Mouse (Mus musculus): ENCODE results near the gene Rangrf. TPM values are rescaled to one million over a fixed set of nuclear protein-coding genes. Genes with fewer than 3 reads are reported as not detected.
"Not testable (repeated sequence)": the region's sequence is repeated elsewhere in the genome, so short reads cannot be mapped to it uniquely, and the experiment has no call there.

Gene Rangrf
- polyA plus RNA-seq (2014; fragmentation: Nextera tagmentation; extraction: Ambion mirVana) = 68.8 and 71.8 TPM in 2 replicates

- H3K27me3 ChIP-seq (ENCODE audit: control insufficient read depth, insufficient read depth, low read length) = no peaks in the 10 kb centered on the region
- 70% methylated on average over 7 of the region's 7 CpGs for WGBS
- peaks cover 26% of the 10 kb centered on the region in 2 experiments for H3K4me1 ChIP-seq (ENCODE audit: control insufficient read depth in 2 of 2, insufficient read depth in 2 of 2, low read length in 2 of 2)
- no peaks in the 10 kb centered on the region for H3K9me3 ChIP-seq (ENCODE audit: control insufficient read depth, low read length)
- H3K9ac ChIP-seq (ENCODE audit: low read length) = peak within 1 kb of the TSS; percentile 60
- H3K4me2 ChIP-seq (ENCODE audit: low read length) = peak within 1 kb of the TSS; percentile 76
- H3K27ac ChIP-seq (replicated peaks in 1 of 2; ENCODE audit: control insufficient read depth in 1 of 2, insufficient read depth in 1 of 2, low read depth in 2 of 2, low read length in 2 of 2) = no peak within 1 kb of the TSS
- no peaks in the 10 kb centered on the region for H3K36me3 ChIP-seq (ENCODE audit: control insufficient read depth, insufficient read depth, low read length)
- peak within 1 kb of the TSS; percentile 48 to 61; a peak in 3 of 4 replicates for H3K4me3 ChIP-seq (ENCODE audit: control insufficient read depth in 1 of 2, insufficient read depth in 1 of 2, low read depth in 1 of 2, low read length in 2 of 2)
- ATAC-seq (ENCODE audit: insufficient number of reproducible peaks, insufficient read depth, low FRiP score, low read depth) = no peak
Measured at GRCm38 (mm10) chr11:68975085-68975484, at the start of gene Rangrf. Gene Rangrf, minus strand, starts transcription at chr11:68975185.

- Histone ChIP-seq H3K4me2 (ENCODE audit: low read length) (no peak overlapping the region), H3K9ac (ENCODE audit: low read length) (no peak overlapping the region), H3K4me1 (ENCODE audit: control insufficient read depth in 2 of 2, insufficient read depth in 2 of 2, low read length in 2 of 2) (peaks cover 5 to 6% of the 10 kb centered on the region in 2 experiments; a peak in 3 of 4 replicates), H3K27me3 (ENCODE audit: control insufficient read depth, insufficient read depth, low read length) (no peaks in the 10 kb centered on the region), H3K36me3 (ENCODE audit: control insufficient read depth, insufficient read depth, low read length) (peaks cover 52% of the 10 kb centered on the region), H3K4me3 (ENCODE audit: control insufficient read depth in 1 of 2, insufficient read depth in 1 of 2, low read depth in 1 of 2, low read length in 2 of 2) (no peak overlapping the region), H3K9me3 (ENCODE audit: control insufficient read depth, low read length) (no peaks in the 10 kb centered on the region), H3K27ac (replicated peaks in 1 of 2; ENCODE audit: control insufficient read depth in 1 of 2, insufficient read depth in 1 of 2, low read depth in 2 of 2, low read length in 2 of 2) (no peak overlapping the region)
- ATAC-seq (ENCODE audit: insufficient number of reproducible peaks, insufficient read depth, low FRiP score, low read depth) = no peak
Measured at GRCm38 (mm10) chr11:69020691-69021090, 45.7 kb upstream of the Rangrf start.

GRCm38 (mm10) chr11:69016755-69017154 is 41.8 kb upstream of the Rangrf start:
- Histone ChIP-seq H3K9ac (ENCODE audit: low read length) (peak overlapping the region; percentile 87), H3K4me1 (ENCODE audit: control insufficient read depth in 2 of 2, insufficient read depth in 2 of 2, low read length in 2 of 2) (peaks cover 5 to 11% of the 10 kb centered on the region in 2 experiments), H3K4me2 (ENCODE audit: low read length) (peak overlapping the region; percentile 70), H3K27ac (replicated peaks in 1 of 2; ENCODE audit: control insufficient read depth in 1 of 2, insufficient read depth in 1 of 2, low read depth in 2 of 2, low read length in 2 of 2) (peak overlapping the region; percentile 90 to 93; a peak in 2 of 4 replicates), H3K36me3 (ENCODE audit: control insufficient read depth, insufficient read depth, low read length) (peaks cover 13% of the 10 kb centered on the region), H3K9me3 (ENCODE audit: control insufficient read depth, low read length) (no peaks in the 10 kb centered on the region), H3K4me3 (ENCODE audit: control insufficient read depth in 1 of 2, insufficient read depth in 1 of 2, low read depth in 1 of 2, low read length in 2 of 2) (peak overlapping the region; percentile 72 to 80; a peak in 3 of 4 replicates), H3K27me3 (ENCODE audit: control insufficient read depth, insufficient read depth, low read length) (no peaks in the 10 kb centered on the region)
- ATAC-seq (ENCODE audit: insufficient number of reproducible peaks, insufficient read depth, low FRiP score, low read depth) = no peak
- 50% methylated on average over 3 of the region's 3 CpGs for WGBS

- Histone ChIP-seq H3K4me3 (ENCODE audit: control insufficient read depth in 1 of 2, insufficient read depth in 1 of 2, low read depth in 1 of 2, low read length in 2 of 2) (peak within 1 kb of the TSS; percentile 72 to 80), H3K9ac (ENCODE audit: low read length) (peak within 1 kb of the TSS; percentile 87), H3K9me3 (ENCODE audit: control insufficient read depth, low read length) (no peaks in the 10 kb centered on the region), H3K27ac (replicated peaks in 1 of 2; ENCODE audit: control insufficient read depth in 1 of 2, insufficient read depth in 1 of 2, low read depth in 2 of 2, low read length in 2 of 2) (peak within 1 kb of the TSS; percentile 90 to 93), H3K36me3 (ENCODE audit: control insufficient read depth, insufficient read depth, low read length) (peaks cover 4% of the 10 kb centered on the region; the same call in 1 of the 2 replicates), H3K27me3 (ENCODE audit: control insufficient read depth, insufficient read depth, low read length) (no peaks in the 10 kb centered on the region), H3K4me1 (ENCODE audit: control insufficient read depth in 2 of 2, insufficient read depth in 2 of 2, low read length in 2 of 2) (peaks cover 5 to 18% of the 10 kb centered on the region in 2 experiments), H3K4me2 (ENCODE audit: low read length) (peak within 1 kb of the TSS; percentile 70)
- WGBS = 3% methylated on average over 38 of the region's 38 CpGs
- peak; percentile 94 for ATAC-seq (ENCODE audit: insufficient number of reproducible peaks, insufficient read depth, low FRiP score, low read depth)
Measured at GRCm38 (mm10) chr11:69015644-69016441, 40.9 kb upstream of the Rangrf start, which contains the start of gene Ctc1. Gene Ctc1, plus strand, starts transcription at chr11:69015911.

GRCm38 (mm10) chr11:69012071-69012601 is 37.2 kb upstream of the Rangrf start:
- H3K4me2 ChIP-seq (ENCODE audit: low read length) = peak overlapping the region; percentile 84
- no peaks in the 10 kb centered on the region for H3K9me3 ChIP-seq (ENCODE audit: control insufficient read depth, low read length)
- H3K4me1 ChIP-seq (ENCODE audit: control insufficient read depth in 2 of 2, insufficient read depth in 2 of 2, low read length in 2 of 2) = peaks cover 4 to 25% of the 10 kb centered on the region in 2 experiments
- H3K27me3 ChIP-seq (ENCODE audit: control insufficient read depth, insufficient read depth, low read length) = no peaks in the 10 kb centered on the region
- no peaks in the 10 kb centered on the region for H3K36me3 ChIP-seq (ENCODE audit: control insufficient read depth, insufficient read depth, low read length)
- H3K4me3 ChIP-seq (ENCODE audit: control insufficient read depth in 1 of 2, insufficient read depth in 1 of 2, low read depth in 1 of 2, low read length in 2 of 2) = peak overlapping the region; percentile 34 to 48
- ATAC-seq (ENCODE audit: insufficient number of reproducible peaks, insufficient read depth, low FRiP score, low read depth) = peak; percentile 45; the same call in 1 of the 2 replicates
- WGBS = 1% methylated on average over 18 of the region's 18 CpGs
- H3K9ac ChIP-seq (ENCODE audit: low read length) = peak overlapping the region; percentile 75
- peak overlapping the region; percentile 97 to 99 for H3K27ac ChIP-seq (replicated peaks in 1 of 2; ENCODE audit: control insufficient read depth in 1 of 2, insufficient read depth in 1 of 2, low read depth in 2 of 2, low read length in 2 of 2)

GRCm38 (mm10) chr11:69011445-69011844 is 36.5 kb upstream of the Rangrf start:
- H3K9me3 ChIP-seq (ENCODE audit: control insufficient read depth, low read length); ATAC-seq (ENCODE audit: insufficient number of reproducible peaks, insufficient read depth, low FRiP score, low read depth); H3K36me3 ChIP-seq (ENCODE audit: control insufficient read depth, insufficient read depth, low read length); H3K27me3 ChIP-seq (ENCODE audit: control insufficient read depth, insufficient read depth, low read length): not testable (repeated sequence)
- H3K4me1 ChIP-seq (ENCODE audit: control insufficient read depth in 2 of 2, insufficient read depth in 2 of 2, low read length in 2 of 2) = peaks cover 0 to 20% of the 10 kb centered on the region in 2 experiments; a peak in 3 of 4 replicates
- peak overlapping the region; percentile 70 to 97 for H3K27ac ChIP-seq (replicated peaks in 1 of 2; ENCODE audit: control insufficient read depth in 1 of 2, insufficient read depth in 1 of 2, low read depth in 2 of 2, low read length in 2 of 2)
- H3K4me3 ChIP-seq (ENCODE audit: control insufficient read depth in 1 of 2, insufficient read depth in 1 of 2, low read depth in 1 of 2, low read length in 2 of 2) = peak overlapping the region in 1 of 2 experiments; percentile 48; a peak in 2 of 4 replicates
- H3K9ac ChIP-seq (ENCODE audit: low read length) = peak overlapping the region; percentile 75
- 63% methylated on average over 2 of the region's 2 CpGs for WGBS
- H3K4me2 ChIP-seq (ENCODE audit: low read length) = peak overlapping the region; percentile 84

GRCm38 (mm10) chr11:69010400-69011323 is 35.7 kb upstream of the Rangrf start:
- WGBS = 77% methylated on average over 15 of the region's 15 CpGs

More at GRCm38 (mm10) chr11:69010400-69011323, 35.7 kb upstream of the Rangrf start:
- Histone ChIP-seq H3K4me2 (ENCODE audit: low read length) (peak overlapping the region; percentile 84), H3K4me1 (ENCODE audit: control insufficient read depth in 2 of 2, insufficient read depth in 2 of 2, low read length in 2 of 2) (peaks cover 0 to 20% of the 10 kb centered on the region in 2 experiments; a peak in 3 of 4 replicates), H3K27me3 (ENCODE audit: control insufficient read depth, insufficient read depth, low read length) (no peaks in the 10 kb centered on the region), H3K36me3 (ENCODE audit: control insufficient read depth, insufficient read depth, low read length) (peaks cover 3% of the 10 kb centered on the region), H3K9me3 (ENCODE audit: control insufficient read depth, low read length) (no peaks in the 10 kb centered on the region), H3K9ac (ENCODE audit: low read length) (no peak overlapping the region), H3K4me3 (ENCODE audit: control insufficient read depth in 1 of 2, insufficient read depth in 1 of 2, low read depth in 1 of 2, low read length in 2 of 2) (no peak overlapping the region), H3K27ac (replicated peaks in 1 of 2; ENCODE audit: control insufficient read depth in 1 of 2, insufficient read depth in 1 of 2, low read depth in 2 of 2, low read length in 2 of 2) (peak overlapping the region; percentile 39 to 97; a peak in 3 of 4 replicates)
- ATAC-seq (ENCODE audit: insufficient number of reproducible peaks, insufficient read depth, low FRiP score, low read depth) = no peak
